Mouse (Mus musculus): ENCODE measurements at regions not wholly inside any gene's neighbourhood (a gene's known extent, or its start where the extent isn't known, plus 50 kb on each side); places are given as distances from the start of the nearest gene placed in this dataset.

DNA sequence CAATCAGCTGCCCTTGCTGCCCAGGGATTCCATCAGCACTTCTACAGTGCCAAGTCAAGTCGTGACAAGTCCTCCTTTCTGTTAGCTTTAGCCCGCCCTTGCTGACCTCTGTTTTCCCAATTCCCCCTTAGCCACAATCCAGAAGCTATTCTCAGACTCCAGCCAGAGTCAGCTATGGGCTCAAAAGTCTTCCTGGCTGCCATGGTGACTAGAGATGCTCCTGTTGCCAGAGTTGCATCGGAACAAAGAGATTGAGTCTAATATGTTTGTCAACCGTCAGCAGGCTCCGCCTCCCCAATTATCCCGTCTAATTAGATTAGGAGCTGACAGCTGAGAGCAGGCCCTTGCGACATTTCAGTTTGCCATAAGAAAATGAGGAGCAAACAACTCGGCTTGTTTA is 462.9 kb downstream of the Prdm2 start:
- no peak for DNase-seq (ENCODE audit: low spot score)
- Histone ChIP-seq H3K27me3 (ENCODE audit: low read depth, poor library complexity, severe bottlenecking) (no peaks in the 10 kb centered on the region), H3K36me3 (no peaks in the 10 kb centered on the region)

DNA sequence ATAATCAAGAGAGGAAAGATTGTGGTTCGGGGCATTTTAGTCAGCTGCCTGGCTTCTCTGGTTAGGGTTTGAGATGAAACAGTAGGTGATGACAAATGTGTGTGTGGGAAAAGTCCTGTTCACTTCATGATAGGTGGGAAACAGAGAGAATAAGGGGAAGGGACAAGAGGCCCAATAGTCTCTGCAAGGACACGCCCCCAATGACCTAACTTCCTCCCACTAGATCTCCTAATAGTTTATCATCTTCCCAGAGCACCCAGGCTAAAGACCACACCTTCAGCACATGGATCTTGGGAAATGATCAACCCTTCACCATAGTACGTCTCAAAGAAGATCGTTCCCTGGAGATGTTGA is 484.3 kb upstream of the Kazn start:
- Histone ChIP-seq H3K27me3 (ENCODE audit: low read depth, poor library complexity, severe bottlenecking) (no peaks in the 10 kb centered on the region), H3K36me3 (no peaks in the 10 kb centered on the region), H3K4me1 (no peaks in the 10 kb centered on the region), H3K27ac (no peak overlapping the region), H3K4me3 (no peak overlapping the region), H3K9me3 (replicated peaks) (no peaks in the 10 kb centered on the region)
- no peak for DNase-seq (ENCODE audit: low spot score)
- 94% methylated on average over 4 of the region's 4 CpGs for WGBS

More for the DNA sequence above, 462.9 kb downstream of the Prdm2 start:
- H3K4me1 ChIP-seq = 0 out of 2 replicates have a peak, but pooled peaks cover 6% of the 10 kb centered on the region
- no peak overlapping the region for H3K27ac ChIP-seq
- no peaks in the 10 kb centered on the region for H3K9me3 ChIP-seq (replicated peaks)
- 55% methylated on average over 8 of the region's 8 CpGs for WGBS
- H3K4me3 ChIP-seq = no peak overlapping the region

DNA sequence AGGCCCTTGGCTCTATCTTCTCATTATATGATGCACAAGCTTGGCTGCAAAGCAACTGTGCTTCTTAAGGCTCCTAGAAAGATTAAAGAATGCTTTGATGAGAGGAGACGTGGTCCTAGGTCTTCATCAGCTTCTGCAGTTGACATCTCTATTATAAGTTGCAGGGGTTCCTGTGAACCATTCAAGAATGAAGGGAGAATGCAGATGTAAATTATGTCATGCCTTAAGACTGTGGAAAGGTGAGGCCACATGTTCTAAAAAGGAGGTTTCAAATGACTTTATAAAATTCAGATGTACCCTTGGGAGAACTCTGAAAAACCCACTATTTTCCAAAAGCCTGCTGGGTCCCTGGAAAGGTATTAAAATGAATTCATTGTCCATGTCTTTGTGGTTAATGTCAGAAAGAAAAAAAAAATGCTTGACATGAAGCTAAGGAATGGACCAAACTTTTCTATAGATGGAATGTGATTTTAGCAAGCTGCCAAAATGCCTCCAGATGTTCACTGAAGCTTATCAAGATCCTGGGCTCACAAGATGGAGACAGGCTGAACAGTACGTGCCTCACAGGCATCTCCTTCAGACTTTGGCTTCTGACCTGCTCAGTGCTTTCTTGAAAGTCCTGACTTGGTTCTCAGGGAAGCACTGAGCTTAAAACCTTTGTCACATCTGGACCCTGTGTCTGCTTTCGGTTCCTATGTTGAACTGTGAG is 483.8 kb upstream of the Kazn start:
- 72% methylated on average over 3 of the region's 3 CpGs for WGBS
- no peaks in the 10 kb centered on the region for H3K27me3 ChIP-seq (ENCODE audit: low read depth, poor library complexity, severe bottlenecking)
- H3K4me3 ChIP-seq = no peak overlapping the region
- no peak for DNase-seq (ENCODE audit: low spot score)
- no peak overlapping the region for H3K27ac ChIP-seq
- H3K36me3 ChIP-seq = no peaks in the 10 kb centered on the region
- H3K9me3 ChIP-seq (replicated peaks) = no peaks in the 10 kb centered on the region
- H3K4me1 ChIP-seq = no peaks in the 10 kb centered on the region

DNA sequence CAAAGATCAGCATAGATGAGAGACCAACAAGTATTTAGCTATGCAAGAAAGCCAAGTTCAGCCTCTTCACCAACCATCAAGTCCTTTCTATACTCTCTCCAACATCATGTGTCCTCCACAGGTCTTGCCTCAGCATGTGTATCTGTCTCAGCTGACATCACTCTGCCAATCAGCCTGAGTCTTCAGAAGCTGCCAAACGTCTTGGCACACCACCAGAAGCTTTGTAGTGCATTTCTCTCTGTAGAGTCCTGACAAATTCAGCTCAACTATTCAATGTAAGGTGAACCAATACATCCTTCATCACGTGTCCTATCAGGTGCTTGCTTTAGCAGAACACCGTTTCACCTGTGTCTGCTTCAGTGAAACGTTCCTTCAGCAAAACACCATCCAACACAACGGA is 462.4 kb upstream of the Kazn start:
- H3K27me3 ChIP-seq (ENCODE audit: low read depth, poor library complexity, severe bottlenecking) = no peaks in the 10 kb centered on the region
- no peak overlapping the region for H3K4me3 ChIP-seq
- no peaks in the 10 kb centered on the region for H3K36me3 ChIP-seq
- 86% methylated on average over 5 of the region's 5 CpGs for WGBS
- DNase-seq (ENCODE audit: low spot score) = no peak
- no peaks in the 10 kb centered on the region for H3K9me3 ChIP-seq (replicated peaks)
- no peak overlapping the region for H3K27ac ChIP-seq
- H3K4me1 ChIP-seq = no peaks in the 10 kb centered on the region

DNA sequence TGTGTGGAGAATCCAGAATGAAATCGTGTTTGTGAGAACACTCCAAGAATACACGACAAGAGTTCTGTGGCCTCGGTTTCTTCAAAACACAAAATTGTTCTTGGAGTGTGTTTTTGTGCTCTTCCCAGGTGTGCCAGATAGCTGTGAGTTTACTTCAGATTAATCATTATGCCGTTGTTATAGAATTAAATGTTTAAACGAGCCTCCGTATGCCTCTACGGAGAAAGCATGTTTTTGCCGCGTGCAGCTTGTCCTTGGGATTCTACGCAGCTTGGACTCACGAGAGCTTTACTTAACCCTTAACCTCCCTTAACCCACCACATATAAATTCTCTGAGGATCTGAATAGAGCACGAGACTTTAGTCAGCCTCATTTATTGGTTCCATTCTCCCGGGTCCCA is 455.7 kb upstream of the Kazn start:
- H3K36me3 ChIP-seq = no peaks in the 10 kb centered on the region
- H3K4me1 ChIP-seq = no peaks in the 10 kb centered on the region
- no peak overlapping the region for H3K4me3 ChIP-seq
- WGBS = 85% methylated on average over 13 of the region's 13 CpGs
- no peak overlapping the region for H3K27ac ChIP-seq
- no peak for DNase-seq (ENCODE audit: low spot score)
- no peaks in the 10 kb centered on the region for H3K27me3 ChIP-seq (ENCODE audit: low read depth, poor library complexity, severe bottlenecking)
- no peaks in the 10 kb centered on the region for H3K9me3 ChIP-seq (replicated peaks)

DNA sequence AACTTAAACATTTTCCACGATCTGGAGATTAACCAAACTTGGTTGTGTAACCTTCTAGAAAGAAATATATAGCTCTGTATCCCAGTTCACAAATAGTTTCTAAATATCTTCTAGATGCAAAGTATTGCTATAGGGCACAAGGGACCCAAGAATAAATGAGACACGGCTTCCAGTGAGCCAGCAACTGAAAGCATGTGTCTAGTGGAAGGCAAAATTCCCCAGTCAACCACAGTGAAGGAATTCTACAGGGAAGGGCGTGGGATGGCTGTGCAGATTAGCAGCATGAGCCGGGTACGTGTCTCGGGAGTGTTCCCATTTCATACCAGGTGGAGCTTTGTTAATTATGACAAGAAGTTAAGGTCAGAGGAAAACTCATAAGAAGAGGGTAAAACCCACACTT is 449.0 kb upstream of the Kazn start:
- H3K4me3 ChIP-seq = no peak overlapping the region
- no peaks in the 10 kb centered on the region for H3K4me1 ChIP-seq
- WGBS = 90% methylated on average over 6 of the region's 6 CpGs
- H3K36me3 ChIP-seq = no peaks in the 10 kb centered on the region
- DNase-seq (ENCODE audit: low spot score) = no peak
- no peaks in the 10 kb centered on the region for H3K9me3 ChIP-seq (replicated peaks)
- no peak overlapping the region for H3K27ac ChIP-seq
- H3K27me3 ChIP-seq (ENCODE audit: low read depth, poor library complexity, severe bottlenecking) = no peaks in the 10 kb centered on the region

DNA sequence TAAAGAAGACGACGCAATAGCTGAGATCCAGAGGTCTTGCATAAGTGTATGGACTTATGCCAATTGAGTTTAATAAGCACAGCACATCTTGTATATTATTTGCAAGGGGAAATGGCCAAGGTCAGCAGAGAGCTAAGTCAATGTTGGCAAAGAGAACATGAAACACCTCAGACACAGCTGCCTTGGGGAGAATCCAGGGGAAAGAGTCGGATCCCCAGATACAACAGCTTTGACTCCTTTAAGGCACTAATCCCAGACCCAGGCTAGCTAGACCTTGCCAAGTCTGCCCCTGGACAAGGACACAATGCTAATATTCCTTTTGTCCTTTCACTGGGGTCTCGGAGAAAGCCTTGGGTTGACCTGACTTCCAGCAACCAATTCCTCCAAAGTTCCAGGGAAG is 438.2 kb upstream of the Kazn start:
- 93% methylated on average over 4 of the region's 4 CpGs for WGBS
- Histone ChIP-seq H3K27me3 (ENCODE audit: low read depth, poor library complexity, severe bottlenecking) (no peaks in the 10 kb centered on the region), H3K27ac (no peak overlapping the region), H3K4me3 (no peak overlapping the region), H3K4me1 (peaks cover 5% of the 10 kb centered on the region; the same call in 1 of the 2 replicates), H3K9me3 (replicated peaks) (no peaks in the 10 kb centered on the region), H3K36me3 (no peaks in the 10 kb centered on the region)
- no peak for DNase-seq (ENCODE audit: low spot score)

DNA sequence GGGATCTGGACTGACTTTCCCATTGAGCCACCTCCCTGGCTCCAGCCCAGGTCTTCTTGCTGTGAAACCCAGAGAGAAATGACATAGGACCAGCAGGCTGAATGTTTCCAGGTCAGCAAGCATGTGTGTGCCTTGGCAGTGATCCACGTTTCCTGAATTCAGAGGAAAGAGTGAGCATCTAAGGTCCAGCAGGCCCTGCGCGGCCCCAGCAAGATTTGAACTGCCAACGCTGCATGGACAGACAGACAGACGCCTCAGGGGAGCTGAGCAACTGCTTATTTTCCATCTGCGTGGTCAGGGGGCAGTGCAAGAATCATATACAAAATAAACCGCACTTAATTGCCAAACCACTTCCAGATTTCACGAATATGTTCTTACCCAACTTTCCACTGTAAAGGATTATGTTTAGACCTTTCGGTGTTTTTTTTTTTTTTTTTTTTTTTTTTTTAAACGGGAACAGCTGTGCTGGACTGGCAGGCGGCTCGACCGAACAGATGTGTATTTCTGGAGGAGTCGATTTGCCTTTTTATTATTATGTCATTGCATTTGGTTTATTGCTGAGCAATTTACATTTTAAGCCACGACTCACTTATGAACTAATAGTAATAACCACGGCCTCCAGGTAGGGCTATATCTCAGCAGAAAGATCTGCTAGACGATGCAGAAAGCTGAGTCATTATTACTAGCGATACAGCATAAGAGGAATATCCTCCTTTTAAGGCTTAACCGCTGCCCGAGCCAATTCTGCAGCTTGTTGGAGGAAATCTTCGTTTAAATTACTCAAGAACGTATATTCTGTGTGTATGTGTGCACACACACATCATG is 435.7 kb upstream of the Kazn start:
- Histone ChIP-seq H3K4me1 (peaks cover 5% of the 10 kb centered on the region; the same call in 1 of the 2 replicates), H3K36me3 (no peaks in the 10 kb centered on the region), H3K4me3 (no peak overlapping the region), H3K27ac (no peak overlapping the region), H3K9me3 (replicated peaks) (no peaks in the 10 kb centered on the region), H3K27me3 (ENCODE audit: low read depth, poor library complexity, severe bottlenecking) (no peaks in the 10 kb centered on the region)
- peak; percentile 32 for DNase-seq (ENCODE audit: low spot score)
- 80% methylated on average over 22 of the region's 22 CpGs for WGBS

DNA sequence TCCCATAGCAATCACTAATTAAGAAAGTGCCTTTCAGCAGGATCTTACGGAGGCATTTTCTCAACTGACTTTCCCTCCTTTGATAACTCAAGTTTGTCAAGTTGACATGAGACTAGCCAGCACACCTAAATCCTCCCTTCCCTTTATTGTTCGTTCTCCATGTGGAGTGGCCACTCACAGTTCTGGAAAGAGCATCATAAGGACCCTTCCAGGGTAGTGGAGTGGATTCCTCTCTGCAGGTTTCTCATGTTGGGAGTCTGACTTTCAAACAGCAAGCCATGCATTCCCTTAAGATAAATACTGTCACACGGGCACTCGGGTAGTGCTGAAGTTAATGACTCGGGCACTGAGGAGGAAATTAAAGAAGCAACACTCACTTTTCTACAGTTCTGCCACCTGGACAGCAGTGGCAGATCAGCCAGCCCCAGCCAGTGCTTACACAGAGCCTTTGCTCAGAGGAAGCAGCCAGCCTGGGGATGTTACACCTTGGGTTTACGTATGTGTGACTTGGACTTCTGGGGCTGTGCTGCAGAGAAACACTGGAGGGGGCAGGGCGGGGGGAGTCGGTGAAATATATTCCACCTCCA is 432.8 kb upstream of the Kazn start:
- Histone ChIP-seq H3K4me3 (no peak overlapping the region), H3K27me3 (ENCODE audit: low read depth, poor library complexity, severe bottlenecking) (no peaks in the 10 kb centered on the region), H3K27ac (no peak overlapping the region), H3K36me3 (no peaks in the 10 kb centered on the region), H3K9me3 (replicated peaks) (no peaks in the 10 kb centered on the region), H3K4me1 (peaks cover 5% of the 10 kb centered on the region; the same call in 1 of the 2 replicates)
- WGBS = 74% methylated on average over 8 of the region's 8 CpGs
- no peak for DNase-seq (ENCODE audit: low spot score)

DNA sequence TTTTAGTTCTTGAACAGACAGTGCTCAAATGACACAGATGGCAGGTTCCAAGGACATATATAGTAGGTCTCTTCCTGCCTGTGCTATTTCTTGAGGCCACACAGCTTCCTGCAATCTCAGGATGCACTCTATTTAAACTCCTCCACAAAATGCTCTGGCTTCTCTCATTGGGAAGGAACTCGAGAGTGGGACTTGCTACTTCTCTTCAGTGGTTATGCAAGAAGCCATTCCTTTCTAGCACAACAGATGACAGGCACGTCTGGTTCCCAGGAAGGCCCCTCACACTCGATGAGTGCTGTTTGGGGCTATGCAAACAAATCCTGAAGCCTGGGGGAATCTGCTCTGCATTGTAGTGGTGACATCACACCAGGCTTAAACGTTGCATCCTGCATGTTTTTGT is 425.6 kb upstream of the Kazn start:
- Histone ChIP-seq H3K4me3 (no peak overlapping the region), H3K36me3 (no peaks in the 10 kb centered on the region), H3K27ac (no peak overlapping the region), H3K4me1 (no peaks in the 10 kb centered on the region), H3K27me3 (ENCODE audit: low read depth, poor library complexity, severe bottlenecking) (no peaks in the 10 kb centered on the region), H3K9me3 (replicated peaks) (no peaks in the 10 kb centered on the region)
- WGBS = 74% methylated on average over 4 of the region's 4 CpGs
- DNase-seq (ENCODE audit: low spot score) = no peak

DNA sequence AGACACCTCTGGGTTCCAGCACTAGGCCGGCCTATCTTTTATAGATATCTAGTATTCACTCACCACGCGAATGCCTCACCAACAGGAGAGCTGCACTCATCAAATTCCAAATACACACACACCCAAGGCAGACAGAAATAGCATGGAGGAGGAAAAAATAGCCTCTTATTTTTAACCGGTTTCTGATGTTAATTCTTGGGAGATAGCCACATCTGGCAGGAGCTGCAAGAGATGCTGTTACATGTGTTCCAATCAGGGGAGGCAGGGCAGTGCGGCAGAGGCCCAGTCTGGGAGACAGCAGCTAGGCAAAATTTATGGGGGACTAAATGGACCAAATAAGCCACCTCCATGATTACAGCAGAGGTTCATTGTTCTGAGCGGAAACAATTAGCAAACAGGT is 419.0 kb upstream of the Kazn start:
- no peak for DNase-seq (ENCODE audit: low spot score)
- no peak overlapping the region for H3K4me3 ChIP-seq
- 88% methylated on average over 6 of the region's 6 CpGs for WGBS
- H3K27me3 ChIP-seq (ENCODE audit: low read depth, poor library complexity, severe bottlenecking) = no peaks in the 10 kb centered on the region
- H3K36me3 ChIP-seq = no peaks in the 10 kb centered on the region
- H3K9me3 ChIP-seq (replicated peaks) = no peaks in the 10 kb centered on the region
- H3K4me1 ChIP-seq = no peaks in the 10 kb centered on the region
- H3K27ac ChIP-seq = no peak overlapping the region

DNA sequence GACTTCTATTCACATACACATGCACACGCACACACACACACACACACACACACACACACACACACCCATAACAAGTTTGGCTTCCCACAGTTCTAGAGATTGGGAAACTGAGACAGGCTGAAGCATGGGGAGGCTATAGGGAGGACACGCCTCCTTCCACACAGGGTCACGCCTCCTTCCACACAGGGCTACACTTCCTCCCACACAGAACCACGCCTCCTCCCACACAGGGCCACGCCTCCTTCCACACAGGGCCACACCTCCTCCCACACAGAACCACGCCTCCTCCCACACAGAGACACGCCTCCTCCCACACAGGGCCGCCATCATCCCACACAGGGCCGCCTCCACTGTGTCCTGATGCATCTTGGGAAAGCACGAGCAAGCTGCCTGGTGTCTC is 401.9 kb upstream of the Kazn start:
- no peak overlapping the region for H3K4me3 ChIP-seq
- no peak for DNase-seq (ENCODE audit: low spot score)
- 95% methylated on average over 10 of the region's 10 CpGs for WGBS
- H3K4me1 ChIP-seq = 0 out of 2 replicates have a peak, but pooled peaks cover 3% of the 10 kb centered on the region
- no peaks in the 10 kb centered on the region for H3K36me3 ChIP-seq
- no peak overlapping the region for H3K27ac ChIP-seq
- peaks cover 14% of the 10 kb centered on the region for H3K27me3 ChIP-seq (ENCODE audit: low read depth, poor library complexity, severe bottlenecking)
- H3K9me3 ChIP-seq (replicated peaks) = no peaks in the 10 kb centered on the region

DNA sequence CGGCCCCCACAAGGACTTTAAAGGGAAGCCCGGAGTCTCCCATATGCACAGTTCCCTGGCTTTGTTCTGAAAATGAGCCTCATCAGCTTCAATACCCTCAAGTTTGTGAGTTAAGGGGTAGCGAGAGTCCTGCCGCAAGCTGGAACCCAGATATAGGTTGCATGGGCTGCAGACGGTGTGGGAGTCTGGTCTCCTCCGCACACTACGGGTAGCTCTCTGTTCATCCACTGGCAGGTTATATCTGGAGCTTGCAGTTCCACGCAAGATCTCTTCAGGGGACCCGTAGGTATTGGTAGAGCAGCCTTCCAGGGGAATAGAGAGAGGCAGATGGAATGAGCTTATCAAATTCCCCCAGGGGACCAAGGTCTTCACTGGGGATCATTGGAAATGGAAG is 400.1 kb upstream of the Kazn start:
- Histone ChIP-seq H3K4me3 (no peak overlapping the region), H3K27me3 (ENCODE audit: low read depth, poor library complexity, severe bottlenecking) (peaks cover 14% of the 10 kb centered on the region), H3K4me1 (0 out of 2 replicates have a peak, but pooled peaks cover 3% of the 10 kb centered on the region), H3K9me3 (replicated peaks) (no peaks in the 10 kb centered on the region), H3K27ac (no peak overlapping the region), H3K36me3 (no peaks in the 10 kb centered on the region)
- WGBS = 72% methylated on average over 9 of the region's 9 CpGs
- DNase-seq (ENCODE audit: low spot score) = no peak
